Mouse (Mus musculus) neural tube, embryonic 11.5 days (tissue): ENCODE measurements around the gene Rnf43. TPM values are rescaled to one million over a fixed set of nuclear protein-coding genes. Genes with fewer than 3 reads are reported as not detected.

Experiments
- ATAC-seq: fragments of 200-750 bp; cut with Nextera tagmentation; 2 replicates; pipeline ENCODE4 v1.8.0; 2017; ENCODE audit warnings: moderate number of reproducible peaks, mild to moderate bottlenecking, moderate TSS enrichment, moderate library complexity; ENCODE audit not compliant: insufficient read depth, low FRiP score, low TSS enrichment
- DNase-seq: peaks from one replicate; pipeline ENCODE4 v3.0.0-alpha.2; 2015; ENCODE audit warnings: low spot score
- H3K27ac ChIP-seq: fragments of 300-500 bp; sonication (generic); 2 replicates; pipeline ENCODE4 v1.5.1; 2014; ENCODE audit warnings: low read depth, mild to moderate bottlenecking, low read length
- H3K27me3 ChIP-seq: fragments of 300-500 bp; sonication (generic); 2 replicates; pipeline ENCODE4 v1.6.1; 2014; ENCODE audit warnings: mild to moderate bottlenecking, low read length, mixed read lengths; ENCODE audit not compliant: control insufficient read depth, insufficient read depth
- H3K36me3 ChIP-seq: fragments of 300-500 bp; sonication (generic); 2 replicates; pipeline ENCODE4 v1.6.1; 2014; ENCODE audit warnings: mild to moderate bottlenecking, low read length, moderate library complexity, mixed read lengths; ENCODE audit not compliant: control insufficient read depth, insufficient read depth
- H3K4me1 ChIP-seq: fragments of 300-500 bp; sonication (generic); 2 replicates; pipeline ENCODE4 v1.6.1; 2014; ENCODE audit warnings: low read length, mixed read lengths; ENCODE audit not compliant: control insufficient read depth, insufficient read depth
- H3K4me2 ChIP-seq: fragments of 300-500 bp; sonication (generic); 2 replicates; pipeline ENCODE4 v1.6.1; 2014; ENCODE audit warnings: low read depth, mild to moderate bottlenecking, moderate library complexity
- H3K4me3 ChIP-seq: fragments of 300-500 bp; sonication (generic); 2 replicates; pipeline ENCODE4 v1.5.1; 2014; ENCODE audit warnings: low read depth, low read length
- H3K9ac ChIP-seq: fragments of 300-500 bp; sonication (generic); 2 replicates; pipeline ENCODE4 v1.6.1; 2014; ENCODE audit warnings: mild to moderate bottlenecking, low read length
- H3K9me3 ChIP-seq: fragments of 300-500 bp; sonication (generic); 2 replicates; pipeline ENCODE4 v1.6.1; 2016; ENCODE audit warnings: low read length; ENCODE audit not compliant: control insufficient read depth
- WGBS: fragments of 180-500 bp; shearing (Covaris S2); extraction: QIAGEN DNeasy Blood & Tissue Kit; methylation state at CpG from one replicate; pipeline ENCODE4 v1.1.7; 2014; 5-methylcytosine and 5-hydroxymethylcytosine counted together
- polyA plus RNA-seq: library from polyadenylated mRNA; unstranded; fragments of >200 nt; fragmentation: Nextera tagmentation; extraction: Ambion mirVana; gene quantifications from 2 replicates; pipeline ENCODE4 v1.2.1, GENCODE M21; 2014

The Rnf43 gene
- polyA plus RNA-seq, 1 experiment from 2014 or later = 1.2 TPM

GRCm38 (mm10) chr11:87712188-87712587 lies 49.7 kb downstream of the Rnf43 start:
- H3K27ac ChIP-seq = no peak overlapping the region
- H3K4me3 ChIP-seq = no peak overlapping the region
- 89% methylated on average over 4 of the region's 4 CpGs for WGBS
- H3K4me1 ChIP-seq = no peaks in the 10 kb centered on the region
- ATAC-seq (no peak), DNase-seq (no peak)
- H3K9ac ChIP-seq = no peak overlapping the region
- no peak overlapping the region for H3K4me2 ChIP-seq
- H3K27me3 ChIP-seq = no peaks in the 10 kb centered on the region
- no peaks in the 10 kb centered on the region for H3K9me3 ChIP-seq
- H3K36me3 ChIP-seq = no peaks in the 10 kb centered on the region

GRCm38 (mm10) chr11:87715999-87716398 lies 53.5 kb downstream of the Rnf43 start:
- H3K27ac ChIP-seq = no peak overlapping the region
- no peak overlapping the region for H3K4me2 ChIP-seq
- no peaks in the 10 kb centered on the region for H3K27me3 ChIP-seq
- 88% methylated on average over 4 of the region's 4 CpGs for WGBS
- no peak for DNase-seq
- H3K9me3 ChIP-seq = no peaks in the 10 kb centered on the region
- no peaks in the 10 kb centered on the region for H3K4me1 ChIP-seq
- H3K36me3 ChIP-seq = no peaks in the 10 kb centered on the region
- ATAC-seq = no peak
- H3K9ac ChIP-seq = no peak overlapping the region
- H3K4me3 ChIP-seq = no peak overlapping the region

DNA sequence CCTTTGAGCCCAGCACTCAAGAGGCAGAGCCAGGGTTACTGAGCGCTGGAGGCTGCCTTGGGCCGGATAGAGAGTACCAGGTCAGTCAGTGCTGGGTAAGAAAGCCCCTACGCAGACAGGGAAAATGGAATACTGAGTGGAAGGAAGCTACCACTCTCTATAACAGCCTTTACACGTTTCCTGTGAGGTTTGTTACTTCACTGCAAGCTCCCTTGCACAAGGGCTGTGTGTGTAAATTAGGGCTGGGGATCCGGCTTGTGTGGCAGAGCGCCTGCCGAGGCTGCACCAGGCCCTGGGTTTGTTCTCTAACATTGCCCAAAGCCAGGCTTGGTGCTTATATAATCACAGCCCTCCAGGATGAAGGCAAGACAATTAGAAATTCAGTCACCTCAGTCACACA lies 57.0 kb downstream of the Rnf43 start:
- no peak for DNase-seq
- no peak overlapping the region for H3K4me3 ChIP-seq
- H3K4me1 ChIP-seq = no peaks in the 10 kb centered on the region
- no peaks in the 10 kb centered on the region for H3K9me3 ChIP-seq
- WGBS = 84% methylated on average over 7 of the region's 7 CpGs
- no peaks in the 10 kb centered on the region for H3K27me3 ChIP-seq
- H3K9ac ChIP-seq = no peak overlapping the region
- H3K36me3 ChIP-seq = no peaks in the 10 kb centered on the region
- ATAC-seq = no peak
- no peak overlapping the region for H3K27ac ChIP-seq
- no peak overlapping the region for H3K4me2 ChIP-seq

GRCm38 (mm10) chr11:87720324-87720723 lies 57.8 kb downstream of the Rnf43 start:
- H3K4me1 ChIP-seq = no peaks in the 10 kb centered on the region
- WGBS = 47% methylated on average over 9 of the region's 9 CpGs
- no peaks in the 10 kb centered on the region for H3K27me3 ChIP-seq
- no peaks in the 10 kb centered on the region for H3K9me3 ChIP-seq
- no peaks in the 10 kb centered on the region for H3K36me3 ChIP-seq
- H3K4me2 ChIP-seq = no peak overlapping the region
- H3K9ac ChIP-seq = no peak overlapping the region
- no peak overlapping the region for H3K4me3 ChIP-seq
- no peak for DNase-seq
- no peak overlapping the region for H3K27ac ChIP-seq
- ATAC-seq = no peak

DNA sequence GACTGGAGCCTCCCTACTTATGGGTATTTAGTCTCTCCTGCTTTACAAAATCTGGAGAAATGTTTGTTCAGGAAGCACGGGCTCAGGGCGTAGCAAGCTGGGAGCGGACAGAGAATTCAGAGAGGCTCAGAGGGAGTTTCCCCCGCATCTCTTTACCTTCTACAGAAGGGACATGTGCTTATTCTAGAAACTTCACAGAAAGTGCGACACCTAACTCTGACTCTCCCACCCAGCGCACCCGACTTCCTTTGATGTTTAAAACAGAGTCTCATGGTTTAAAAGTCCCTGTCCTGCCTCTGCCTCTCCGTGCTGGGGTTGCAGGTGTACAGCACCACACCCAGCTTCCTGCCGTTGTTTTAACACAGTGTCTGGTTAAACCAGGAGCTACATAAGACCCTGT lies 58.3 kb downstream of the Rnf43 start:
- Histone ChIP-seq H3K4me2 (no peak overlapping the region), H3K4me1 (no peaks in the 10 kb centered on the region), H3K27me3 (no peaks in the 10 kb centered on the region), H3K27ac (no peak overlapping the region), H3K9ac (no peak overlapping the region), H3K36me3 (no peaks in the 10 kb centered on the region), H3K9me3 (no peaks in the 10 kb centered on the region), H3K4me3 (no peak overlapping the region)
- 67% methylated on average over 9 of the region's 9 CpGs for WGBS
- ATAC-seq (no peak), DNase-seq (no peak)

DNA sequence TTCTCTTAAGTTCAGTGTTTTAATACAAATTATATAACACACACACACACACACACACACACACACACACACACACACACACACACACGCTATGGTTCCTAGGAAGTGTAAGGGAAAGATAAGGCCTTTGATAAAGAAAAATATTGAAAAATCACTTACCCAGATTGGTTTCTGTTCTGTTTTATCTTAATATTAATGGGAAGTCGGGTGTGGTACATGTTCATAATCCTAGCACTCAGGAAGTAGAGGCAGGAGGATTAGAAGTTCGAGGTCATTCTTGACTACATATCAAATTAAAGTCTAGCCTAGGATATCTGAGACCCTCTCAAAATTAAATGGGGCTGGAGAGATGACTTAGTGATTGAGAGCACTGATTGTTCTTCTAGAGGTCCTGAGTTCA lies 59.6 kb downstream of the Rnf43 start:
- Histone ChIP-seq H3K36me3 (no peaks in the 10 kb centered on the region), H3K27ac (no peak overlapping the region), H3K9me3 (no peaks in the 10 kb centered on the region), H3K9ac (no peak overlapping the region), H3K4me1 (no peaks in the 10 kb centered on the region), H3K4me3 (no peak overlapping the region), H3K27me3 (no peaks in the 10 kb centered on the region), H3K4me2 (no peak overlapping the region)
- ATAC-seq = no peak
- DNase-seq = no peak
- WGBS = 83% methylated on average over 3 of the region's 3 CpGs

GRCm38 (mm10) chr11:87722891-87723290 lies 60.4 kb downstream of the Rnf43 start:
- WGBS = 90% methylated on average over 4 of the region's 4 CpGs
- DNase-seq (no peak), ATAC-seq (no peak)
- Histone ChIP-seq H3K4me1 (no peaks in the 10 kb centered on the region), H3K4me2 (no peak overlapping the region), H3K27ac (no peak overlapping the region), H3K36me3 (no peaks in the 10 kb centered on the region), H3K9me3 (no peaks in the 10 kb centered on the region), H3K27me3 (no peaks in the 10 kb centered on the region), H3K9ac (no peak overlapping the region), H3K4me3 (no peak overlapping the region)

DNA sequence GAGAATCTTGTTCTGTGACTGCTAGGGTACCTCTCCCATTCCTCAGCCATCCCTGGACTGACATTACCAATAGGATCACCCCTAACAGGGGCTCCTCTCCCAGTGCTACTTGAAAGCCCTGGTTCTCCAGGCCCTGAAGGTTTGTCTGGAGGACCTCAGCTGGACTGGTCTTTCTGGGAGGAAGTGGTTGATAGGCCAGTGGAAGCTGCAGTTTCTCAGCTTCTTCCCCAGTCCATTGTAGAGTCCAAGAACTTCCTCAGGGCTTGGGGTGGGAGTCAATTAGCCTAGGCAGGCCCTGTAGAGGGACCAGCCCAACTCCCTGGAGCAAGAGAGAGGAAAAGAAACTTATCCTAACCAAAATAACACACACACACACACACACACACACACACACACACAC lies 63.0 kb downstream of the Rnf43 start:
- no peaks in the 10 kb centered on the region for H3K27me3 ChIP-seq
- no peak overlapping the region for H3K4me2 ChIP-seq
- H3K27ac ChIP-seq = no peak overlapping the region
- no peaks in the 10 kb centered on the region for H3K36me3 ChIP-seq
- DNase-seq (no peak), ATAC-seq (no peak)
- no peak overlapping the region for H3K9ac ChIP-seq
- H3K4me3 ChIP-seq = no peak overlapping the region
- H3K4me1 ChIP-seq = no peaks in the 10 kb centered on the region
- H3K9me3 ChIP-seq = no peaks in the 10 kb centered on the region

- H3K9ac ChIP-seq = 0 out of 2 replicates have a peak overlapping the region, but pooled peaks have one; percentile 19
- no peak overlapping the region for H3K4me2 ChIP-seq
- H3K27ac ChIP-seq = no peak overlapping the region
- no peak for DNase-seq
- H3K27me3 ChIP-seq = no peaks in the 10 kb centered on the region
- 23% methylated on average over 6 of the region's 6 CpGs for WGBS
- no peaks in the 10 kb centered on the region for H3K36me3 ChIP-seq
- no peaks in the 10 kb centered on the region for H3K9me3 ChIP-seq
- H3K4me3 ChIP-seq = no peak overlapping the region
- H3K4me1 ChIP-seq = no peaks in the 10 kb centered on the region
- ATAC-seq = no peak
Observed at GRCm38 (mm10) chr11:87725964-87726562, 63.5 kb downstream of the Rnf43 start.
